11 mouse cellular contexts compared by ENCODE assay signal in genomic region chr8:96393024-96393423, GRCm38 (mm10).
DNase-seq lines count a peak whose midpoint lies in the region.
"Had no signal": no experiment of that assay in that cellular context is flagged by ENCODE, and none has a peak within 500 bp of the region (broad histone marks: within the 10 kb centered on the region; RNA-seq: fewer than 3 reads in every experiment).

No protein-coding gene starts in this region.

- intact Hi-C loops in left cerebral cortex, postnatal 36 days (cut with DNase I), result no loop called here
- intact Hi-C loops in heart, postnatal 14 days (cut with DNase I), result no loop called here

- peak; percentile 12 for DNase-seq in cerebellum, adult 9-11 months
- DNase-seq in cerebellum, postnatal 25 days, result no peak
- peak; percentile 24 to 28 for DNase-seq in left cerebral cortex, adult 9 months (ENCODE audit: low spot score in 2 of 2)
- no peak for DNase-seq in left cerebral cortex, postnatal 36 days (ENCODE audit: low spot score in 2 of 2)
- DNase-seq in forelimb bud, embryonic 11.5 days (ENCODE audit: low read depth, low spot score), result peak; percentile 33
- peak; percentile 7 to 20 for DNase-seq in layer of hippocampus, postnatal 36 days
- DNase-seq in heart, postnatal 14 days, result no peak
- no peak for DNase-seq in heart, adult 8-10 months (ENCODE audit: low spot score)
- DNase-seq: B cell, adult 2 months; kidney, adult 9 months; lung, embryonic 14.5 days had no signal

Comparison
In these comparisons a context has a peak if more than half of its experiments do, and no peak if none do; other contexts are left out.
1. DNase-seq: peak in cerebellum, adult 9-11 months (single experiment), left cerebral cortex, adult 9 months (2 of 2), forelimb bud, embryonic 11.5 days (single experiment) and layer of hippocampus, postnatal 36 days (2 of 2); none in cerebellum, postnatal 25 days (0 of 2), left cerebral cortex, postnatal 36 days (0 of 2), heart, postnatal 14 days (0 of 2) and heart, adult 8-10 months (single experiment).